Mouse (Mus musculus) midbrain, embryonic 10.5 days (tissue): ENCODE data around the gene Rasl10a. TPM values are rescaled to one million over a fixed set of nuclear protein-coding genes. Genes with fewer than 3 reads are reported as not detected.
A peak's percentile ranks its signal among the peaks of the same experiment; 100 is the strongest.

Experiments used
- DNase-seq: peaks from one replicate; pipeline ENCODE4 v3.0.0-alpha.2; 2017; ENCODE audit warnings: low spot score
- H3K27ac ChIP-seq: fragments of 300-500 bp; sonication (generic); replicated peaks from 2 replicates; pipeline ENCODE4 v1.5.1; 2016; ENCODE audit warnings: mild to moderate bottlenecking
- H3K27me3 ChIP-seq: fragments of 300-500 bp; sonication (generic); 2 replicates; pipeline ENCODE4 v1.6.1; 2016; ENCODE audit warnings: low read depth, mild to moderate bottlenecking; ENCODE audit not compliant: poor library complexity, severe bottlenecking
- H3K36me3 ChIP-seq: fragments of 300-500 bp; sonication (generic); 2 replicates; pipeline ENCODE4 v1.6.1; 2016; ENCODE audit warnings: mild to moderate bottlenecking, moderate library complexity
- H3K4me1 ChIP-seq: fragments of 300-500 bp; sonication (generic); 2 replicates; pipeline ENCODE4 v1.6.1; 2016
- H3K4me3 ChIP-seq: fragments of 300-500 bp; sonication (generic); 2 replicates; pipeline ENCODE4 v1.5.1; 2016; ENCODE audit warnings: mild to moderate bottlenecking, moderate library complexity
- H3K9me3 ChIP-seq: fragments of 300-500 bp; sonication (generic); replicated peaks from 2 replicates; pipeline ENCODE4 v1.6.1; 2016; ENCODE audit warnings: mild to moderate bottlenecking
- WGBS: fragments of 180-500 bp; shearing (Covaris S2); methylation state at CpG from one replicate; pipeline ENCODE4 v1.1.7; 2016; 5-methylcytosine and 5-hydroxymethylcytosine counted together
- polyA plus RNA-seq: library from polyadenylated mRNA; unstranded; fragments of >200 nt; fragmentation: Nextera tagmentation; extraction: Ambion mirVana; gene quantifications from 2 replicates; pipeline ENCODE4 v1.2.1, GENCODE M21; 2016

The Rasl10a gene
- polyA plus RNA-seq, 1 experiment from 2014 or later: 0.44 TPM

- H3K36me3 ChIP-seq: peaks cover 100% of the 10 kb centered on the region
- no peaks in the 10 kb centered on the region for H3K4me1 ChIP-seq
- no peak overlapping the region for H3K27ac ChIP-seq
- WGBS: 91% methylated on average over 4 of the region's 4 CpGs
- H3K27me3 ChIP-seq: no peaks in the 10 kb centered on the region
- H3K4me3 ChIP-seq: no peak overlapping the region
- H3K9me3 ChIP-seq: no peaks in the 10 kb centered on the region
- DNase-seq: no peak
Measured at GRCm38 (mm10) chr11:5035421-5035820, 22.5 kb upstream of the Rasl10a start.

DNA sequence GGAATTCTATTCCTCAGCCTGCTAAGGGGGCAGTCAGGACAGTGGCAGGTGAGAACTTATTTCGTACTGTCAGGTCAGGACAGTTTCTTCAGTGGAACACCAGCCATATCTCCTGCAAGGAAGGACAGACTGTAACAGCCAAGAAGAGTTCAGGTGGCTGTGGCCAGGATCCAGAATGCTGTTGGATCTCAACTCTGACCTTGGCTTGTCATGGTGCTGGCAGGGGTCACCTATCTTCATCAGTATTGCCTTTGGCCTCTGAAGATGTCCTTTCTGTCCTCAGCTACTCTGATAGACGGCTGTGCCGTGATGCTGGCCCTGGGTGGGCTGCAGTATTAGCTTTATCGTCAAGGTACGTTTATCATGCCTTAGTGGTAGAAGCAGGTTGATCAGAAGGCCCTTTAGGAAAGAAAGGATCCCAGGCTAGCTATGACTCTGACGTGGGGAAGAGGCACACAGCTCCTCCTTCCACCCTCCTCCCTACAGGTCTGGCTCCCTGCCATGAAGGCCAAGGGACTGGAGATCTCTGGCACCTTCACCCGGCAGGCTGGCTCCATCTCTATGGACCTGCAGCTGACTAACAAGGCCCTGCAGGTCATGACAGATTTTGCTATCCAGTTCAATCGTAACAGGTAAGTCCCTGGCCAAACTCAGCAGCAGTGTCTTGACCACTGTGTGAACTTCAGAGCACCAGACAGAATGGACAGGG, 20.6 kb upstream of the Rasl10a start:
- WGBS: 93% methylated on average over 8 of the region's 8 CpGs
- Histone ChIP-seq H3K4me3 (no peak overlapping the region), H3K27ac (no peak overlapping the region), H3K36me3 (peaks cover 100% of the 10 kb centered on the region), H3K27me3 (no peaks in the 10 kb centered on the region), H3K9me3 (no peaks in the 10 kb centered on the region), H3K4me1 (no peaks in the 10 kb centered on the region)
- DNase-seq: no peak

- Histone ChIP-seq H3K27ac (no peak overlapping the region), H3K9me3 (no peaks in the 10 kb centered on the region), H3K36me3 (peaks cover 75% of the 10 kb centered on the region), H3K27me3 (no peaks in the 10 kb centered on the region), H3K4me3 (no peak overlapping the region), H3K4me1 (no peaks in the 10 kb centered on the region)
- no peak for DNase-seq
- WGBS: 92% methylated on average over 5 of the region's 5 CpGs
Measured at GRCm38 (mm10) chr11:5040585-5040984, 17.3 kb upstream of the Rasl10a start.

GRCm38 (mm10) chr11:5041144-5041780, 16.7 kb upstream of the Rasl10a start:
- Histone ChIP-seq H3K4me1 (no peaks in the 10 kb centered on the region), H3K4me3 (no peak overlapping the region), H3K9me3 (no peaks in the 10 kb centered on the region), H3K36me3 (peaks cover 68% of the 10 kb centered on the region), H3K27me3 (no peaks in the 10 kb centered on the region), H3K27ac (no peak overlapping the region)
- 86% methylated on average over 18 of the region's 18 CpGs for WGBS
- no peak for DNase-seq

- Histone ChIP-seq H3K36me3 (peaks cover 52% of the 10 kb centered on the region), H3K4me3 (no peak overlapping the region), H3K27me3 (no peaks in the 10 kb centered on the region), H3K9me3 (no peaks in the 10 kb centered on the region), H3K27ac (no peak overlapping the region), H3K4me1 (no peaks in the 10 kb centered on the region)
- WGBS: 93% methylated on average over 8 of the region's 8 CpGs
- DNase-seq: no peak
Measured at GRCm38 (mm10) chr11:5042645-5043381, 15.1 kb upstream of the Rasl10a start.

- Histone ChIP-seq H3K4me1 (no peaks in the 10 kb centered on the region), H3K27ac (no peak overlapping the region), H3K27me3 (no peaks in the 10 kb centered on the region), H3K9me3 (no peaks in the 10 kb centered on the region), H3K36me3 (peaks cover 16% of the 10 kb centered on the region), H3K4me3 (no peak overlapping the region)
- 50% methylated on average over 12 of the region's 12 CpGs for WGBS
- DNase-seq: no peak
Measured at GRCm38 (mm10) chr11:5046321-5046926, 11.5 kb upstream of the Rasl10a start.

DNA sequence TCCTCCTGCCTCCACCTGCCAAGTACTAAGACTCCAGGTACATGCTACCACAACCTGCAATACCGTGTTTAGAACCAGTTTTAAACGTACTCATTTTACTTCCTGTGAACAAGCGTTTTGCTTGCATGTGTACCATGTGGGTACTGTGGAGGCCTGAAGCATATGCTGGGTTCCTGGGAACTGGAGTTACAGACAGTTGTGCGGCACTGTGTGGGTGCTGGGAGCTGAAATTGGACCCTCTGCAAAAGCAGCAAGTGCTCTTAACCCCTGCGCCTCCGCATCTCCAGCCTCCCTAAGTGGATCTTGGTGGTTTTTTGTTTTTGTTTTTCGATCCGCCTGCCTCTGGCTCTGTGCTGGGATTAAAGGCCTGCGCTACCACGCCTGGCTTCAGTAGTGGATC, 6.3 kb upstream of the Rasl10a start:
- H3K4me1 ChIP-seq: peaks cover 20% of the 10 kb centered on the region
- no peak for DNase-seq
- H3K36me3 ChIP-seq: no peaks in the 10 kb centered on the region
- H3K27me3 ChIP-seq: peaks cover 20% of the 10 kb centered on the region
- no peak overlapping the region for H3K27ac ChIP-seq
- WGBS: 76% methylated on average over 10 of the region's 10 CpGs
- H3K4me3 ChIP-seq: no peak overlapping the region
- no peaks in the 10 kb centered on the region for H3K9me3 ChIP-seq

DNA sequence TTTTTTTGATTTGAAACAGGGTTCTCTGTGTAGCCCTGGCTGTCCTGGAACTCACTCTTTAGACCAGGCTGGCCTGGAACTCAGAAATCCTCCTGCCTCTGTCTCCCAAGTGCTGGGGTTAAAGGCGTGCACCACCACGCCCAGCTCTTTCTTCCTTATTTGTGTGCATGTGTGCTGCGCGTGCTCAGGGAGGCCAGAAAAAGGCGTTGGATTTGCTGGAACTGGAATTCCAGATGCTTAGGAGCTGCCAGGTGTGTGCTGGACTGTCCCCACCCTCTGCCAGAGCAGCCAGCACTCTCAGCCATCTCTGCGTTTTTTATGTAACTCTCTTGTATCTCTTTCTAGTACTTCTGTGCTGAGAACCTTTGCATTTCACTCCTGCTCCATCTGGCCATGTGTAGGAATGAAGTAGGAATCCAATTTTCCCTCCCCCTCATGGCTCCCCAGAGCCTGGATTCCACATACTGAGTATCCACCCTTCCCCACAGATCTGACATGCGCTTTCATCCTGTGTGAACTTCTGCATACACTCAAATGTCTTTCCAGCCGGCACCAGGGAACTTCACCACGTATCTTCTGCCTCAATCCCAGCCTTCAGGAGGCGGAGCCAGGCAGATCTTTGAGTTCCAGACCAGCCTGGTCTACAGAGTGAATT, 5.6 kb upstream of the Rasl10a start:
- Histone ChIP-seq H3K4me3 (no peak overlapping the region), H3K27me3 (peaks cover 26% of the 10 kb centered on the region), H3K36me3 (no peaks in the 10 kb centered on the region), H3K9me3 (no peaks in the 10 kb centered on the region), H3K4me1 (peaks cover 27% of the 10 kb centered on the region), H3K27ac (no peak overlapping the region)
- DNase-seq: no peak
- WGBS: 81% methylated on average over 10 of the region's 10 CpGs

GRCm38 (mm10) chr11:5054151-5054550, 3.8 kb upstream of the Rasl10a start:
- H3K27ac ChIP-seq: no peak overlapping the region
- H3K4me3 ChIP-seq: no peak overlapping the region
- no peaks in the 10 kb centered on the region for H3K36me3 ChIP-seq
- peaks cover 45% of the 10 kb centered on the region for H3K27me3 ChIP-seq
- peaks cover 44% of the 10 kb centered on the region for H3K4me1 ChIP-seq
- WGBS: 89% methylated on average over 14 of the region's 14 CpGs
- H3K9me3 ChIP-seq: no peaks in the 10 kb centered on the region
- no peak for DNase-seq

GRCm38 (mm10) chr11:5054874-5055273, 3.1 kb upstream of the Rasl10a start:
- H3K4me1 ChIP-seq: peaks cover 52% of the 10 kb centered on the region
- DNase-seq: no peak
- no peaks in the 10 kb centered on the region for H3K9me3 ChIP-seq
- no peaks in the 10 kb centered on the region for H3K36me3 ChIP-seq
- 71% methylated on average over 6 of the region's 6 CpGs for WGBS
- no peak overlapping the region for H3K27ac ChIP-seq
- H3K4me3 ChIP-seq: no peak overlapping the region
- H3K27me3 ChIP-seq: peaks cover 52% of the 10 kb centered on the region

- Histone ChIP-seq H3K27ac (peak overlapping the region; percentile 61), H3K4me3 (no peak overlapping the region), H3K4me1 (peaks cover 60% of the 10 kb centered on the region), H3K9me3 (no peaks in the 10 kb centered on the region), H3K36me3 (peaks cover 5% of the 10 kb centered on the region; the same call in 1 of the 2 replicates), H3K27me3 (peaks cover 66% of the 10 kb centered on the region)
- WGBS: 18% methylated on average over 23 of the region's 23 CpGs
- peak; percentile 60 for DNase-seq
Measured at GRCm38 (mm10) chr11:5055945-5056938, 1.7 kb upstream of the Rasl10a start.
